Mouse (Mus musculus) neural tube, embryonic 14.5 days (tissue): ENCODE measurements around the gene Arid1b. TPM values are rescaled to one million over a fixed set of nuclear protein-coding genes. Genes with fewer than 3 reads are reported as not detected.
A peak's percentile ranks its signal among the peaks of the same experiment; 100 is the strongest.

Experiments
- ATAC-seq: fragments of 200-750 bp; cut with Nextera tagmentation; 2 replicates; pipeline ENCODE4 v1.8.0; 2017; ENCODE audit warnings: low read depth, mild to moderate bottlenecking, moderate TSS enrichment, moderate library complexity
- H3K27ac ChIP-seq: fragments of 300-500 bp; sonication (generic); 2 replicates; pipeline ENCODE4 v1.5.1; 2014; ENCODE audit warnings: low read depth, mild to moderate bottlenecking, control low read depth, low read length, moderate library complexity, mixed read lengths
- H3K27me3 ChIP-seq: fragments of 300-500 bp; sonication (generic); 2 replicates; pipeline ENCODE4 v1.6.1; 2014; ENCODE audit warnings: low read length; ENCODE audit not compliant: control insufficient read depth, insufficient read depth
- H3K36me3 ChIP-seq: fragments of 300-500 bp; sonication (generic); 2 replicates; pipeline ENCODE4 v1.6.1; 2014; ENCODE audit warnings: low read length, mixed read lengths; ENCODE audit not compliant: control insufficient read depth, insufficient read depth
- H3K4me1 ChIP-seq: fragments of 300-500 bp; sonication (generic); 2 replicates; pipeline ENCODE4 v1.6.1; 2014; ENCODE audit warnings: low read length; ENCODE audit not compliant: control insufficient read depth, insufficient read depth
- H3K4me2 ChIP-seq: fragments of 300-500 bp; sonication (generic); 2 replicates; pipeline ENCODE4 v1.6.1; 2014; ENCODE audit warnings: mild to moderate bottlenecking, low read depth, low read length, control low read depth
- H3K4me3 ChIP-seq: fragments of 300-500 bp; sonication (generic); 2 replicates; pipeline ENCODE4 v1.5.1; 2014; ENCODE audit warnings: low read depth, low read length, control low read depth, mixed read lengths
- H3K9ac ChIP-seq: fragments of 300-500 bp; sonication (generic); replicated peaks from 2 replicates; pipeline ENCODE4 v1.6.1; 2014; ENCODE audit warnings: low read depth, mild to moderate bottlenecking, control low read depth, low read length, mixed read lengths
- H3K9me3 ChIP-seq: fragments of 300-500 bp; sonication (generic); 2 replicates; pipeline ENCODE4 v1.6.1; 2016; ENCODE audit warnings: low read length; ENCODE audit not compliant: control insufficient read depth
- WGBS: fragments of 180-500 bp; shearing (Covaris S2); extraction: QIAGEN DNeasy Blood & Tissue Kit; methylation state at CpG from one replicate; pipeline ENCODE4 v1.1.7; 2014; 5-methylcytosine and 5-hydroxymethylcytosine counted together
- polyA plus RNA-seq: library from polyadenylated mRNA; unstranded; fragments of >200 nt; fragmentation: Nextera tagmentation; extraction: Ambion mirVana; gene quantifications from 2 replicates; pipeline ENCODE4 v1.2.1, GENCODE M21; 2014

Gene Arid1b
- polyA plus RNA-seq, 1 experiment from 2014 or later, result 22.2 TPM

- peak; percentile 93 for ATAC-seq
These were observed 144.6 kb downstream of the Arid1b start for GRCm38 (mm10) chr17:5138641-5139205.

GRCm38 (mm10) chr17:5139553-5139952 is 145.4 kb downstream of the Arid1b start:
- Histone ChIP-seq H3K27me3 (no peaks in the 10 kb centered on the region), H3K4me1 (peaks cover 30% of the 10 kb centered on the region), H3K9ac (no peak overlapping the region), H3K9me3 (no peaks in the 10 kb centered on the region), H3K4me2 (peak overlapping the region; percentile 17), H3K36me3 (no peaks in the 10 kb centered on the region), H3K27ac (peak overlapping the region; percentile 86), H3K4me3 (no peak overlapping the region)
- WGBS, result 13% methylated on average over 8 of the region's 8 CpGs
- peak; percentile 19; the same call in 1 of the 2 replicates for ATAC-seq

More at GRCm38 (mm10) chr17:5138641-5139205, 144.6 kb downstream of the Arid1b start:
- peak overlapping the region; percentile 86 for H3K27ac ChIP-seq
- H3K9me3 ChIP-seq, result no peaks in the 10 kb centered on the region
- H3K9ac ChIP-seq, result no peak overlapping the region
- H3K4me3 ChIP-seq, result no peak overlapping the region
- peak overlapping the region; percentile 17; the same call in 1 of the 2 replicates for H3K4me2 ChIP-seq
- no peaks in the 10 kb centered on the region for H3K36me3 ChIP-seq
- 6% methylated on average over 8 of the region's 8 CpGs for WGBS
- H3K4me1 ChIP-seq, result peaks cover 33% of the 10 kb centered on the region
- H3K27me3 ChIP-seq, result no peaks in the 10 kb centered on the region

GRCm38 (mm10) chr17:5143735-5144439 is 149.8 kb downstream of the Arid1b start:
- Histone ChIP-seq H3K4me3 (no peak overlapping the region), H3K36me3 (no peaks in the 10 kb centered on the region), H3K27me3 (no peaks in the 10 kb centered on the region), H3K9ac (no peak overlapping the region), H3K4me2 (no peak overlapping the region), H3K27ac (no peak overlapping the region), H3K4me1 (peaks cover 15% of the 10 kb centered on the region; the same call in 1 of the 2 replicates), H3K9me3 (no peaks in the 10 kb centered on the region)
- WGBS, result 78% methylated on average over 6 of the region's 6 CpGs
- no peak for ATAC-seq

- WGBS, result 55% methylated on average over 7 of the region's 7 CpGs
- Histone ChIP-seq H3K27me3 (no peaks in the 10 kb centered on the region), H3K9ac (no peak overlapping the region), H3K4me3 (no peak overlapping the region), H3K4me2 (no peak overlapping the region), H3K9me3 (no peaks in the 10 kb centered on the region), H3K36me3 (no peaks in the 10 kb centered on the region), H3K4me1 (peaks cover 6% of the 10 kb centered on the region; the same call in 1 of the 2 replicates), H3K27ac (no peak overlapping the region)
- ATAC-seq, result peak; percentile 61; the same call in 1 of the 2 replicates
These were observed 156.5 kb downstream of the Arid1b start for GRCm38 (mm10) chr17:5150660-5151063.

- H3K9ac ChIP-seq, result no peak overlapping the region
- peaks cover 12% of the 10 kb centered on the region; the same call in 1 of the 2 replicates for H3K4me1 ChIP-seq
- no peak overlapping the region for H3K4me3 ChIP-seq
- no peaks in the 10 kb centered on the region for H3K9me3 ChIP-seq
- H3K4me2 ChIP-seq, result no peak overlapping the region
- no peak for ATAC-seq
- H3K27ac ChIP-seq, result no peak overlapping the region
- WGBS, result 44% methylated on average over 11 of the region's 11 CpGs
- H3K27me3 ChIP-seq, result no peaks in the 10 kb centered on the region
- no peaks in the 10 kb centered on the region for H3K36me3 ChIP-seq
These were observed 157.7 kb downstream of the Arid1b start for GRCm38 (mm10) chr17:5151852-5152251.

- Histone ChIP-seq H3K9ac (no peak overlapping the region), H3K4me3 (no peak overlapping the region), H3K36me3 (no peaks in the 10 kb centered on the region), H3K9me3 (no peaks in the 10 kb centered on the region), H3K4me1 (peaks cover 18% of the 10 kb centered on the region; the same call in 1 of the 2 replicates), H3K27me3 (no peaks in the 10 kb centered on the region), H3K4me2 (no peak overlapping the region), H3K27ac (no peak overlapping the region)
- ATAC-seq, result no peak
- 66% methylated on average over 2 of the region's 2 CpGs for WGBS
These were observed 159.3 kb downstream of the Arid1b start for GRCm38 (mm10) chr17:5153461-5153860.

GRCm38 (mm10) chr17:5154322-5154721 is 160.2 kb downstream of the Arid1b start:
- Histone ChIP-seq H3K4me2 (no peak overlapping the region), H3K9me3 (no peaks in the 10 kb centered on the region), H3K27ac (no peak overlapping the region), H3K4me1 (peaks cover 18% of the 10 kb centered on the region; the same call in 1 of the 2 replicates), H3K9ac (no peak overlapping the region), H3K36me3 (no peaks in the 10 kb centered on the region), H3K27me3 (no peaks in the 10 kb centered on the region), H3K4me3 (no peak overlapping the region)
- 80% methylated on average over 6 of the region's 6 CpGs for WGBS
- no peak for ATAC-seq

- 0 out of 2 replicates have a peak overlapping the region, but pooled peaks have one; percentile 25 for H3K27ac ChIP-seq
- 53% methylated on average over 7 of the region's 7 CpGs for WGBS
- H3K4me3 ChIP-seq, result no peak overlapping the region
- no peaks in the 10 kb centered on the region for H3K9me3 ChIP-seq
- H3K4me1 ChIP-seq, result peaks cover 12% of the 10 kb centered on the region; the same call in 1 of the 2 replicates
- no peak overlapping the region for H3K9ac ChIP-seq
- no peaks in the 10 kb centered on the region for H3K36me3 ChIP-seq
- no peak overlapping the region for H3K4me2 ChIP-seq
- no peaks in the 10 kb centered on the region for H3K27me3 ChIP-seq
- ATAC-seq, result no peak
These were observed 163.5 kb downstream of the Arid1b start for GRCm38 (mm10) chr17:5157609-5158008.

GRCm38 (mm10) chr17:5162525-5162924 is 168.4 kb downstream of the Arid1b start:
- H3K27ac ChIP-seq, result no peak overlapping the region

More at GRCm38 (mm10) chr17:5162525-5162924, 168.4 kb downstream of the Arid1b start:
- Histone ChIP-seq H3K4me1 (peaks cover 10% of the 10 kb centered on the region; the same call in 1 of the 2 replicates), H3K36me3 (no peaks in the 10 kb centered on the region), H3K9ac (no peak overlapping the region), H3K27me3 (no peaks in the 10 kb centered on the region), H3K4me2 (no peak overlapping the region), H3K4me3 (no peak overlapping the region), H3K9me3 (no peaks in the 10 kb centered on the region)
- no peak for ATAC-seq
- 82% methylated on average over 2 of the region's 2 CpGs for WGBS
